Mouse (Mus musculus) left cerebral cortex, adult 18-20 months (tissue): ENCODE results near the gene Prpf40b. TPM values are rescaled to one million over a fixed set of nuclear protein-coding genes. Genes with fewer than 3 reads are reported as not detected.

Experiments used
- DNase-seq, 2 experiments: peaks; one replicate each; pipeline ENCODE4 v3.0.0; 2021 to 2022; ENCODE audit warnings: low spot score in 2 of 2, mixed read lengths in 1 of 2
- total RNA-seq, 2 experiments: library from RNA; stranded (reverse); gene quantifications; 2 replicates each; pipeline ENCODE4 v1.2.3; 2021

Prpf40b gene
- total RNA-seq, 2 experiments from 2014 or later: 93.7 to 100 TPM

DNA sequence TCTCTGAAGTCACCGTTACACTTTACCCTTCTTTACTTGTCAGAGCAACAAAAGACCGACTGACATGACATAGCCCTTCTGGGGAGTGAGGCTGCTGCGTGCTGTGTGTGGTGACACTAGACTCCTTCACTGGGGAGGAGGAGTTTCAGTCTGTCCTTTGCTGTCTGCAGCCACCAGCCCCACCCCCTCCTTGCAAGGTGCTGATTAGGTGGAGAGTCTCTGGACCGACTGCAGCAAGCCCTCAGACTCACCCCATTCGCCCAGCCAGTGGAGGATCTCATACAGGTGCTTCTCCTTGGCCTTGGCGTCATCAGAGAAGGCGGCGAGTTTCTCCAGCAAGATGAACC lies 9.7 kb upstream of the Prpf40b start:
- no peak for DNase-seq

- DNase-seq: no peak
Observed at GRCm38 (mm10) chr15:99290586-99290985, 4.3 kb upstream of the Prpf40b start.

- no peak for DNase-seq
Observed at GRCm38 (mm10) chr15:99294287-99294686, 600 bp upstream of the Prpf40b start.

- DNase-seq: peak in 1 of 2 experiments; percentile 26
Observed at GRCm38 (mm10) chr15:99295484-99295981, 646 bp downstream of the Prpf40b start, which contains the start of gene Fam186b. Gene Fam186b (minus strand): TSS chr15:99295888.

- no peak for DNase-seq
Observed at GRCm38 (mm10) chr15:99296213-99296612, 1.3 kb downstream of the Prpf40b start.

DNA sequence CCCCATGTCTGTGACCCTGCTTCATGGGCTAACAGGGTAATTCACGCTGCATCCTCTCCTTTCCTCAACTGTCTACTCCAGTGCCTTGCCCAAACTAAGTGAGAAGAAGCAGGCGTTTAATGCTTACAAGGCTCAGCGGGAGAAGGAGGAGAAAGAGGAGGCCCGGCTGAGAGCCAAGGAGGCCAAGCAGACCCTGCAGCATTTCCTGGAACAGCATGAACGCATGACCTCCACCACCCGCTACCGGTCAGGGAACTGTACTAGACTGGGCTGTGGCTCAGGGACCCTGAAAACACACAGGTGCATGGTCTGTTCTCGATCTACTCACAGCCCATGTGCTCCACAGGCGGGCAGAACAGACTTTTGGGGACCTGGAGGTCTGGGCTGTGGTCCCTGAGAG lies 12.6 kb downstream of the Prpf40b start:
- DNase-seq: no peak

DNA sequence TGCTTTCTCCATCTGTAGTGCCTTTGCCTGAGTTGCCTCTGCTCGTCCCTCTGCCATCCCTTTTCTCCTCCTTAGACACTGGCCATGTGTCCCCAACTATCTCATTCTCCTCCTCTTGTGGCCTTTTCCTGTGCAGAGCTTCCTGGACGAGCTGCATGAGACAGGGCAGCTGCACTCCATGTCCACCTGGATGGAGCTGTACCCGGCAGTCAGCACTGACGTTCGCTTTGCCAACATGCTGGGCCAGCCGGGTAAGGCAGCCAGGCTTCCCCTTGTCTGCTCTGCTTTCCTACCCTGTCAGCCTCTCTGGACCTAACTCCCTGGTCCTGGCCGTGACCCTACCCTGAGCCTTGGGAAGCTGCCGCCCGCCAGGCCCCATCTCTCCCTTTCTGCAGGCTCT lies 14.7 kb downstream of the Prpf40b start:
- no peak for DNase-seq

DNA sequence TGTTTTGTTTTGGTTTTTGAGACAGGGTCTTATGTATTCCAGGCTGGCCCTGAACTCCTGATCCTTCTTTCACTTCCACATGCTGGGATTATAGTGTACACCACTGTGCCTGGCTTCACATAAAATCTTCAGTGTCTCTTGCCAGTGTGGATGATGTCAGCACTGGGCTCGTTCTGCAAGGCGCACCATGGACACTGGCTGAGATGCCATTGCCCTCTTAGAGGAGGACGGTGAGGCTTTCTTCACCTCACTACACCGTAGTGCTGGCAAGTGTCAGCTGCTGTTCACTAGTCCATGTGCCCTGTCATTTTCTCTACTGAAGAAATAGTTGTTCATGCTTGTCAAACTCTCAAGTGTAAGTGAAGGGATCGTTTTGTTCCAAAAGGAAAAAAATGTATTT lies 15.7 kb downstream of the Prpf40b start:
- DNase-seq: no peak

DNA sequence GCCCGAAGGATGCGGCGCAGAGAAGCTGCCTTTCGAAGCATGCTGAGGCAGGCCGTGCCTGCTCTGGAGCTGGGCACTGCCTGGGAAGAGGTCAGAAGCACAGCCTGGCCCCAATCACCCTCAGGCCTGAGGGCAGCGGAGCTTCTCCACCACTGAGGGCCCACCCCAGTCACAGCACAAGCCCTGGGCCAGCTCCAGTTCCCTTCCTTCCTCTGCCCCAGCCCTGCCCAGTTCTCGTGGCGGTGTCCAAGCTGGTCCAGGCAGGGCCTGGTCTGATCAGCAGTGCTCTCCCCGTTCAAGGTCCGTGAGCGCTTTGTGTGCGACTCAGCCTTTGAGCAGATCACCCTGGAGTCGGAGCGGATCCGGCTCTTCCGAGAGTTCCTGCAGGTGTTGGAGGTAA lies 20.0 kb downstream of the Prpf40b start:
- DNase-seq: no peak

GRCm38 (mm10) chr15:99316314-99317266 lies 21.7 kb downstream of the Prpf40b start:
- DNase-seq: peak; percentile 77 to 83

DNA sequence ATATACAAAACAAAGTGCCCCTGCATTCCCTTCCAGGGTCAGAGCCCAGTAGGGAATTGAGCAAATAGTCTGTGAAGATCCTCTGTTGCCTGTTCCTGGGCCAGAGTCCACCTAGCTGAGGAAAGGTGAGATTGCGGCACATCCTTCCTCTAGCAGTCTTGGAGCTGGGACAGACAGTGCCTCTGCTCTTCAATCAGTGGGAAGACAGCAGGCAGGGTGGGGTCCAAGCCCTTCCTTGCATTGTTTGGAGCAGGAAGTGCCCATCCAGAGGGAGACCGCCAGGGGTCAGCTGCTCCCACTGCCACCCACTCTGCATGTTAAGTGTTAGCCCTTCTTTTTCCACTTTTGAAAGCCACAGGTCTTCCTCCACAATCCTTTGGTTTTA lies 22.4 kb downstream of the Prpf40b start:
- DNase-seq: no peak

DNA sequence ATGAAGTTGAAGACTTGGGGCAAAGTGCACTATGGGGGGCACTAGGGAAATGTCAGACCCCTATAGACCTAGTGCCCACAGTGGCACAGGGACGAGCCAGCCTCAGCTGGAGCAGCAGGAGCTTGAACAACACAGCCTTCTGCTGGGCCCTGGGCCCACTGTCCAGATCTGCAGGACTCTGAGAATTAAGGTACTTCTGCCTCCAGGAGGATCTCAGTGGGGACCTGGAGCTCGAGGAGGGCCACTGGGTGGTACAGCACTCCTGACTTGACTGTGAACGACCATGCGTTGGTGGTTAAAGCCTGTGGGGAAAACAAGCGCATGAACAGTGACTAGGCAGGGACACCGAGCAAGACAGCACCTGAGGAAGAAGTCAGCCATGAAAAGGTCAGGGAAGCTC lies 23.2 kb downstream of the Prpf40b start:
- no peak for DNase-seq

- DNase-seq: no peak
Observed at GRCm38 (mm10) chr15:99318861-99319410, 24.0 kb downstream of the Prpf40b start.

DNA sequence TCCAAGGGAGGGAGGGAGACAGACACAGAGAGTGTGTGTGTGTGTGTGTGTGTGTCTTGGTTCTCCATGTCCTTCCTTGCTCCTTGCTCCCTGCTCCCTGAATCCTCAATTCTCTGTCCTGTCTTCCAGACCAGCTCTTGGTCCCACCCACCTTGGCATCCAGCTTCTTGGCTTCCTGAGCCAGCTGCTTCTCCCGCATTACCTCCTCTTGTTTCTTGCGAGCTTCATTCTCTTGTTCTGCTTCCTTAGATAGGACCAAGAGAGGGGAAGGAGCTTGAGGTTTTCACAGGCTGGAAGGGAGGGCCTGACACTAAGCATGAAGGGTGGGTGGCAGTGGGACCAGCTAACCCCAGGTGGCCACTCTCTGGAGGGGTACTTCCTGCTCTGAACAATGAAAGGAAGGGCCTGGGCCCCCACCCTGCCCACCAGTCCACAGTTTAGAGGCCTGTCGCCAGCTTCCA lies 24.6 kb downstream of the Prpf40b start:
- no peak for DNase-seq

- no peak for DNase-seq
Observed at GRCm38 (mm10) chr15:99320168-99320674, 25.3 kb downstream of the Prpf40b start.

DNA sequence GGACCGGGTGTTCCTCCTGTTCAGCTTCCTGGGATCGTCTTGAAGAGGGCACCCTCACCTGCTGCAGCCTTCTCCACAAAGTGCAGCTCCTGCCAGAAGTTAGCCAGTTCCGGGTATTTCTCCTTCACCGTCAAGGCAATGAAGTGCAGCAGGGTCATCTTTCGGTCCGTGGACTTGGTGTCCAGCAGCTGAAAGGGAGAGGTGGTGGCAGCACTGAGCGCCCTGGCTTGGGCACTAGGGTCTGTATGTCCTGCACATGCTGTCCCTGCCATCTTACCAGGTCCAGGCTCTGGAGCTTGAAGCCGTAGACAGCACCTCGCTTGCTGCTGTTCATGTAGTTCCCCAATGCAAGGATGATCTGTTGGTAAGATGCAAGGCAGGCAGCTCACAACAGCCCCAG lies 26.1 kb downstream of the Prpf40b start:
- no peak for DNase-seq

DNA sequence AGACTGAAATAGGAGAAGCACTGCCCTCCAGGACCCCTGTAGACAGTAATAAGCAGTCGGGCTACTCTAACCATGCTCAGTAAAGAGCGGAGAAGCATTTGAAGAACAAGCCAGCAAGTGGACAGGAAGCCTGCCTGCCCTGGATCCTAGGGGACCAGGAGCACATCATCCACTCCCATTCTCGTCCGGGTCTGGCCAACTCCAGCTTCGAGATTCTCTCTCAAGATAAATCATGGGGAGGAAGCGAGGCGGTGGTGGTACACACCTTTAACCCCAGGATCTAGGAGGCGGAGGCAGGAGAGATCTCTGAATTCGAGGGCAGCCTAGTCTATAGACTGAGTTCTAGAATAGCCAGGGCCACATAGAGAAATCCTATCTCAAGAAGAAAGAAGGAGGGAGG lies 29.3 kb downstream of the Prpf40b start:
- no peak for DNase-seq

- DNase-seq: no peak
Observed at GRCm38 (mm10) chr15:99325598-99325997, 30.7 kb downstream of the Prpf40b start.

GRCm38 (mm10) chr15:99326407-99326806 lies 31.5 kb downstream of the Prpf40b start:
- DNase-seq: no peak

DNA sequence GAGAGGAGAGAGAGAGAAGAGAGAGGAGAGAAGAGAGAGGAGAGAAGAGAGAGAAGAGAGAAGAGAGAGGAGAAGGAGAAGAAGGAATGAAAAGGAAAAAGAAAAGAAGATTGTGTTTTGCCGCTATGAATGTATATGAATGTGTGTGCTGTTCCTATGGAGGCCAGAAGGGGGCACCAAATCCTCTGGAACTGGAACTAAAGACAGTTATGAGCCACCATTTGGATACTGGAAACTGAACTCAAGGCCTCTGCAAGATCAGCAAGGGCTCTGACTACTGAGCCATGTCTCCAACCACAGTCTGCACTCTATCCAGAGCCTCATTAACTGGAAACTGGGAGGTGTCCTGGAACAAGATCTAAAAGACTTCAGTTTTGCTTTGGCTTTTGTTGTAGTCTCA lies 32.1 kb downstream of the Prpf40b start:
- DNase-seq: no peak

DNA sequence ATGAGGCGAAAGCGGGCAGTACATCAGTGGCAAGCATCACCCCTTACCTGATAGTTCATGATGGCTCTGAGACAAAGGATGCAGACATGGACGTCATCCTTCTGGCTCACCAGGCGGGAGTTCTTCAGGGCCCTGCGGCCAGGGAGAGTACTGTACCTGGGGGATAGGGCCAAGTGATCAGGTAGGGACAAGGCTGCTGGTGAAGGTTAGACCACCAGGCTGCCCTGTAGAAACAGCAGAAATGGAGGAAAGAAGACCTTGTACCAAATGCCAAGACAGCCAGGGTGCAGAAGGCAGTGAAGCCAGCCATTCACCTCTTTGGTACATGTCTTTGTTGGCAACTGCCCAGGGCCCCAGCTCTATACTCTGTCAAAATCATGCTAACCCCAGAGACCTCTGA lies 33.1 kb downstream of the Prpf40b start:
- no peak for DNase-seq

- no peak for DNase-seq
Observed at GRCm38 (mm10) chr15:99330324-99330723, 35.4 kb downstream of the Prpf40b start.
